Mouse (Mus musculus) liver (tissue): ENCODE data around the gene Ppp1r14d.

ENCODE experiments used
- DNase-seq: peaks from one replicate; pipeline ENCODE4 v3.0.0-alpha.2; 2020; ENCODE audit warnings: mixed read lengths

Ppp1r14d gene

DNA sequence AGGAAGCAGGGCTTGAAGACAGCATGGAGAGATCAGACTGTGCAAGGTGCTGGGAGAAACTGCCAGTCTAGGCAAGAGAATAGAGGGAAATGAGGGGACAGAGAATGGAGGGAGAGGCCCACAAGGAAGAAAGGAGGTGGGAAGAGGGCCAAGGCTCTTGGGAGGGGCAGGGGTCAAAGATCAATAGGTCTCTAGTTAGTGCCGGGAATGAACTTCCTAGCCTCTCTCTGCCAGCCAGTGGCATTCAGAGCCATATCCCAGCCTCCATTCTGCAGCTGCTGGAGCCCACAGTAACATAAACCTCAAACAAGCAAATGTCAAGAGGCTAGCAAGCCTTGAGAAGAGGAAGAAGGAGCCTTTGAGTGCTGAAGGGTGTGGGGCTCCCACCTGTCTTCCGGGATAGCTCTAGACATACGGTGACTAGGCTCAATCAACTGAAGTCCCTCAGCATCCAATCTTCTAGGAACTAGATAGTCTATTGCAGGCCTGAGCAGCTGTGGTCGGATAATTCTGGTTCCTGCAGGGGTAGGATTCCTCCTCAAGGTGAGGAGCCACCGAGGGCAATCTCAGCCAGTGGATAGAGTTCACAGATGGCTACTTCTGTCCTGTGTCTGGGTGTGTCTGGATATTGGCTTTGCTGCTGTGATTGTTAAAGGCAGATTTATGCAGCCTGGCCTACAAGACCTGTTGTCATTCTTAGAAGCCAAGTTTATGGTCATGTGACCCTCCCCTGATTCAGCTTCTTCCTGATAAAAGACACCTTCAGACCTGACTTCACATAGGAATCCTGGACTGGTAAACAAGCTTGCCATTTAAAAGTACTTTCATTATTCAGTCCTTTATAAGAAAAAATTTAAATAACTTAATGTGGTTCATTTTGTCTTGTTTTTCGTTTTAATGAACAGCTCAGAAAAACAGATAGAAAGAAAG, at the start of gene Ppp1r14d:
Ppp1r14d (minus strand) TSS at position 132 of the 930 bp plus-strand sequence.
- DNase-seq = no peak

DNA sequence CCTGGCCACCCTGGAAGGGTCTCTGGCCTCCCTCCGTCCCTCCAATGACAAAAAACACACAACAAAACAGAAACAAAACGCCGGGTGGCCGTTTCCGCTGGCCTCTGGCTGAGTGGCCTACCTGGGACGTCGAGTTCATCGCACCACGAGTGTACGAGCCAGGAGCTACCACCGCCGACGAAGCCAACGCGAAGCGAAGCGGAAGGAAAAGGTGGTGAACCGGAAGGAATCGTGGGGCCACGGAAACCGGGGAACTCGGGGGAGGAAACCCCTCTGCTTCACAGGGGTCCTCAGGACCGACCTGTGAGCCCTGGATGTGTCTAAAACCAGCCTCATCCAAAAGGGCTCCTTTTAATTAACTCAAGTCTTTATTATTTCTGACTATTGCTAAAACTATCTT, 48.1 kb upstream of the Ppp1r14d start:
- DNase-seq = no peak

DNA sequence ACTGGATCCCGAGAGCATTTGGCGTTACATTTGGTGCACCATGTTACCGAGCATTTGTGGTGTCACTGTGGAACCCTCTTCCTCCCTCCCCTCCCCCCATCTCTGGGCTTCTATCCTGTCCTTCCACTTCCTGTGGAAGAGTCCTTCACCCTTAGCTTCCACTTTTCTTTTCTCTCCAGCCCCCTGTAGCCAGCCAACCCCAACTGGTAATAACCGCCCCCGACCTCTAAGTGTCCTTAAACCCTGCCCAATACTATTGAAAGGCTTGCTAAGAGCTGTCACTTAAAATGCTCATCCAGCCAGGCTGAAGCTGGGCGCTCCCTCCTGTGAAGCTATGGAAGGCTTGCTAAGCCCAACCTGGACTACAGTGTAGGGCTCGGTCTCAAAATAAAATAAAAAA, 47.2 kb upstream of the Ppp1r14d start:
- no peak for DNase-seq

DNA sequence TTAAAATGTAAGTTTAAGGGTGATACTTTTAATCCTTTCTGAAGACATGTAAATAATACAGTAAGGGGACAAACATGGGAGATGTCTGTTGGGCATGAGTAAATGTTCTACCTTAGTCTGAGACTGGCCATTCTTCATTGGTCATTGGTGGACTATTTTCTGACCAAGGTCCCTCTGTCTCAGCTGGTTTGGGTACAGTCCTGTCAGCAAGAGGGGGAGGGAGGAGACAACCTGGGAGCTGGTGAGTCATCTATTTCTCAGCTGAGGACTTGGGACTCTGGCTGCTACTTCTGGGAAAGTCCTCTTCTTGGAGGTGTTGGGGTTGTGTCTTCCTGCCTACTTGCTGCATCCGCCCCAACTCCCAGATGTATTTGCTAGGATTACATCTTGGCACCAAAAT, 44.4 kb upstream of the Ppp1r14d start:
- DNase-seq = no peak

DNA sequence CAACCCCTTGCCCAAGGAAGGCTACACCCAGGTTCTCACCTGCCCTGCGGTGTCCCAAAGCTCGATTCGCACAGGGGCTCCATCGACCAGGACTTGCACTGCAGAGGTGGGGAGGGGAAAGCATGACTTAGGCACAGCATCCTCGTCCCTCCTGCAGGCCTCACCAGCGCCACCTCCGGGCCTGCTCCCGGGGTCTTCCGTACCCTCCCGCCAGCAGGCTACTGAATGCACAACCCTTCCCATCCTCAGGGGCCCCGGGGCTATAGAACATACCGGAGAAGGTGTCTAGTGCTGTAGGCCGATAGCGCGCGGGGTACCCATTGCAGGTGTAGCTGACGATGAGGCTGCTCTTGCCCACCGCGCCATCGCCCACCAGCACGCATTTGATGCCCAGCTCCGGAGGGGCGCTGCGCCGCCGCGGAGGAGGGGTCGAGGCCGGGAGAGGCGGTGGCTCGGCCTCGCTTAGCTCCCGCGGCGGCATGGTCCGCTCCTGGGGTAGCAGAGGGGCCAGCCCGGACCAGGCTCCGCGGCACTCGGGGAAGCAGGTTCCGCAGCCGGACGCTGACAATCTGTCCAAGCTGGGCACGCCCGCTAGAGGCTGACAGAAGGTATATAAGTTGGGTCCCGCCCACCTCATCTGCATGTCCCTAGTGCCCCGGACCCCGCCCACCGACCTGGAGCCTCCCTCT, 41.1 kb upstream of the Ppp1r14d start, which contains the start of gene Rhov:
Rhov (minus strand) TSS at position 630 of the 689 bp plus-strand sequence.
- peak; percentile 84 for DNase-seq

- no peak for DNase-seq
These were observed 40.6 kb upstream of the Ppp1r14d start for GRCm38 (mm10) chr2:119270286-119270642.

- no peak for DNase-seq
These were observed 34.1 kb upstream of the Ppp1r14d start for GRCm38 (mm10) chr2:119263813-119264212.

GRCm38 (mm10) chr2:119262978-119263377, 33.3 kb upstream of the Ppp1r14d start:
- DNase-seq = no peak

DNA sequence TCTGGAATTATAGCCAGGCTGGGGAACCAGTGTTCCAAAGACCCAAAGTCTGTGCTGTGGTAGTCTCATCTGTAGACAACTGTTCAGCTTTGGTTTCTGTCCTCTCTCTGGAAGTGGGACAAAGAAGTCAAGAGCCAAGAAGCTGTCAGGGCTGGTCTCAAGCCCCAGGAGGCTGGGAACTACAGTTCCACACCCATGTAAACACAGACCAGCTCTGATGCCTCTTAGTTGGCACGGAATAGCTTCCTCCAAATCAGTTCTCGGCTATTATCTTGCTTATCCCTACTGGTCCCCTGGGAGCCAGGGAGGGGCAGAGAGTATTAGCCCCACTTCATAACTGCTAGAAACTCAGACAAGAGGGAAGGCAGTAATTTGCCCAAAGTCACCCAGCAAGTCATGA, 31.6 kb upstream of the Ppp1r14d start:
- DNase-seq = no peak

DNA sequence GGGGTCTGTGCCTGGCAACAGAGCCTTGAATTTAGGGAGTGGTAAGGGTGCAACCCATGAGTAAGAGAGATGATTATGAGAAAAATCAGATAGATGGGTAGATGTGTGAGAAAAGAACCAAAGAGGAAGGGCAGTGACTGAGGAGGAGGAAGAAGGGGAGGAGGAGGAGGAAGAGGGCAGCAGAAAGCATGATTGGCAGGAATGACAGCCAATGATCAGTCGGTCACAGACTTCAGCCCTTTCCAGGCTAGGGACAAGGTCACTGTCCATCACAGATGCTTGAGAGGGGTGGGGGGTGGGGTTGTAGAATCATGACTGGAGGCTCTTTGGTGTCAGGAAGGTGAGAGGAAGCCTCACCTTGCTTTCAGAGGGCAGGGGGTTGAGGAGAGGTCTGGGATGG, 30.8 kb upstream of the Ppp1r14d start:
- no peak for DNase-seq

DNA sequence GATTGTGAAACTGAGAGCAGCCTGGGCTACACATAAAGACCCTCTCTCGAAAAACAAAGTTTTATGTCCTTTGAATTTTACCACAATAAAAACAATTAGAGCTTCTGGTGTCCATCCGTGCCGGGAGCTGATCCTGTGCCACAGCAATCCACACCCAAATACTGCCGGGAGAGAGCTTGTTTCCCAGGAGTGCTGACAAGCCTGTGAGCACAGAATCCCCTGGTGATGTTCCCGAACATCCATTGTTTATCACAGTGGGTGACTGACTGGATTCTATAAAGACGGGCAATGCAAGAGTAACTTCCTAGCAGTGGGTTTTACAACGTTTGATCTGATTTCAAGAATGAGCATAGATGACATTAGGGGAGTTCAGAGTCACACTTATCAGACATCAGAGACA, 25.3 kb upstream of the Ppp1r14d start:
- no peak for DNase-seq

DNA sequence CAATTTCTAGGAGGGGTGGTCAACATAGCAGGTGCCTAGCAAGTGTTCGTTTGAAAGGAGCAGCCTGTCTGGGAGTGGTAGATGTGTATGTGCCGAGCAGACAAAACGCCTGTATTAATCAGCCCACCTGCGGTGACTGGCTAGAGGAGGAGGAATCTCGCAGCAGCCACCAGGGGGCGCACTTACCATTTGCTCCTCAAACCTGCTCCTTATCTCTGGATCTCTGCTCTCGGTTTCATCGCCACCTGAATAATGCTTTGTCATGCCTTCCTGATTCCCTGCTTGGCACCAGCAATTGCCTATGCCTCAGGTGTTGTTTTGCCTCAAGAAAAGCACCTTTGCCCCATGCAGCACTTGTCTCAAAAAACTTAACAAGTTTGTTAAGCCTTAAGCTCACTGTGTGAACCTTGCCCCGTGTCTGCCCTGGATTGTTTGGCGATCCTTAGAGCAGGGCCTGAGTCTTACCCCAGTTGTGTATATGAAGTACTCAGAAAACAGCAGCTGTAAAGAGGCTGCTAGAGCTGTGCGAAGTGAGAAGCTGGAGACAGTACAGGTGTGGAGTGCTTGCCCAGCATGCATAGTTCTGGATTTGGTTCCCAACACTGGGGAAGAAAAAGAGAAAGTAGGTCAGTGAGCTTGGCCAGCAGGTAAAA, 21.2 kb upstream of the Ppp1r14d start:
- DNase-seq = peak; percentile 90

DNA sequence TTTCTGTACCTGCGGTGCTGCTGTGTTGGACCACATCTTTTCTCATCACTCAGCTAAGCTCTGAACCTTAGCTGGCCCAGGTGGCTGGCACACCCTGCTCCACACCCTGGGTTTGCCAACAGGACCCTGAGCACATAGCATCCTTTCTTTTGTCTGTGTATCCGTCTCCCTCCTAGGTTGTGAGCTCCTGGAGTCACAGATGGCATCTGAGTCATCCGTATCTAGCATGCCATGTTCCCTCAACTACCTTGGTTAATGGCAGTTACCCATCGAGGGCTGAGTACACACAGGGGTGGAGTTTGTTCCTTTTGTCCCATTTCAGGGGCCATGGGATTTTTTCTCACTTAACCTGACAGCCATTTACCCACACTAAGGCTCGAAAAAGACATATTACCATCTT, 20.7 kb upstream of the Ppp1r14d start:
- DNase-seq = no peak

- DNase-seq = no peak
These were observed 19.9 kb upstream of the Ppp1r14d start for GRCm38 (mm10) chr2:119249592-119250061.

DNA sequence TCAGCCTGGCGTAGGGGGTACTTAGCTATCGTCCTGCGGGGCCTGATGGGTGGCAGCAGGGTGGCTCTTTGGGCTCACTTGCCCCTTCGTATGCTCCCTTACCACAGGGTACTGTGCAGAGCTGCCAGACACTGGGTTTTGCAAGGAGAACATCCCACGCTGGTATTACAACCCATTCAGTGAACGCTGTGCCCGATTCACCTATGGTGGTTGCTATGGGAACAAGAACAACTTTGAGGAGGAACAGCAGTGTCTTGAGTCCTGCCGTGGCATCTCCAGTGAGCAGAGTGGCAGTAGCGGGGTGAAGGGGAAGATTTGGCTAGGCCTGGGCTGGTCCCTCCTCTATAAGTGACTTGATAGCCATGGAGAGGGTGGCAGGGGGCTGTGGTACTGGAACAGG, 18.2 kb upstream of the Ppp1r14d start:
- DNase-seq = no peak

DNA sequence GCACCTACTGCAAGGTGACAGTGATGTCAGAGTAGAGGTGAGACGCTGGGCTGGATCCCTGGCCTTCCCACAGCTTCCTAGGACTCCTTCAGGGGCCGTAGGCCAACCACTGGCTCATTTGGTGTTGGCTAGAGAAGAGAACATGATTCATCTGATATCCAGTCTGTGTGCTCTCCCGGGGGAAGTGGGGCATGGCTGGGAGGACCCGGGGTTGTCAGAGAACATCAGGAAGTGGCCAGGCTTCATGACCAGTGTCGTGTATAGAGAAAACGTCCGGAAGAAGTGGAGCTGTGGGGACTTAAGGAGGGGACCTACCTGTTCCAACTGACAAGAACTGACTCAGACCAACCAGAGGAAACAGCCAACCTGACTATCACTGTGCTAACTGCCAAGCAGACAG, 15.5 kb upstream of the Ppp1r14d start:
- DNase-seq = no peak

DNA sequence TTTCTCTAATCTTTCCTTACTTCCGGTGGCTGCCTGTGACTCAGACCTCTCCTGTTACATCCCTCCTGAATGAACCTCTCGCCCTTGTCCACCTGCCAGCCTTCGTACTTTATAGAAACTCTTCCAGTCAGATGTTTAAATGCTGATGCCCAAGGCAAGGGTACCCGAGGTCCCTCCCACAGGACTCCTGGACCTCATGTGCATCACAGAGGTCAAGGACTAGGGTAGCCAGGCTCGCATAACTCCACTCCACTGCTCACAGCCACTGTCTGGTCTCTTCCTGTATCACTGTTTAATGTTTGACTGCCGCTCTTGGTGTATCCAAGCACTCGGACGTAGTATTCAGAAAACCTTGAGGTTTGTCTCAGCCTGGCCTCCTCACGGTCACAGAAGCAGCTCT, 12.8 kb upstream of the Ppp1r14d start:
- DNase-seq = no peak

DNA sequence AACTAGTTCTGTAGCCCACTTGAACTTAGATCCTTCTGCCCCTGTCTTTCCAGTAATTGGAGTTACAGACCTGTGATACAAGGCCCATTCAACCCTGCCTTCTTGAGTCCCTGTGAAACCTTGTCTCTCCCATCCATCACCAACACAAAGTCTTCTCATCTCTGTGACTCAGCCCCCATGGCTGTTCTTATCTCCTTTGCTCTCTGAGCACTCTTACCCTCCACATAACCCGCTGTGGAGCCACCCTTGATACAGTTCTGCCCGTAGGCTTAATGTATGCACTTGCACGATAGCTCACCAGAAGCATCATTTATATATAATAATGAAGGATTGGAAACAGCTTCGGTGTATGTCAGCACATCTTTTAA, 11.1 kb upstream of the Ppp1r14d start:
- no peak for DNase-seq

DNA sequence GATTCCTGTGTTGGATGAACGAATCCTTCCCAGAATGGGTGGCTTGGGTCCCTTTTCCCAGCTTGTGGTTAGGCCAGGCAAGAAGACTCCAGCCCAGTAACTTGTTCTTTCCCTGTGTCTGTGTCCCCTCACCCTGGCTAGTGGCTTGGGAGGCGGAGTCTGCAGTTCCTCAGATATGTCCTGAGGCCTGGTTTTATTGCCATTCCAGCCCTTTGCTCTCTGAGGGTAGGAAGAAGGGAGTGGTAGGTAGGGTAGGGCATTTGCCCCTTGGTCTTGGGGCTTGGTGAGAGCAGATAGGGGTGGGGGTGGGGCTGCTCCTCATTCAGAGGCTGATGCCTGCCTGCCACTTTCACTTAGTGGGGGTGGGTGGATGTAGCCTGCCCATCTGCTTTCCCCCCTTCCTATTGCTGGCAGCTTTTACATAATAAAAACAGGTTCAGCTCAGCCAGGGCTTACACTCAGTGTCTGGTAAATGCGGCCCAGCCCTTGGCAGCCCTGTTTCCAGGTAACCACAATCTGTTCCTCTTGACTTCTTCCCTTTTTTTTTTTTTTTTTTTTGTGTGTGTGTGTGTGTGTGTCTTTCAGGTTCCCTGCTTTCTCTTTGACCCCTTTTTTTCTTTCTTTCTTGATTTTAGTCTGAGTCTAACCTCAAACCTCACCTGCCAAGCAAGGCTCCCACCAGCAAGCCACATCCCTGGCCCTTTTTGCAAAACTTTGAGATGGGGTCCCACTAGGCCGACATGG, 10.5 kb upstream of the Ppp1r14d start:
- no peak for DNase-seq

- DNase-seq = no peak
These were observed 9.0 kb upstream of the Ppp1r14d start for GRCm38 (mm10) chr2:119238671-119239070.

- no peak for DNase-seq
These were observed 8.1 kb upstream of the Ppp1r14d start for GRCm38 (mm10) chr2:119237871-119238220.

DNA sequence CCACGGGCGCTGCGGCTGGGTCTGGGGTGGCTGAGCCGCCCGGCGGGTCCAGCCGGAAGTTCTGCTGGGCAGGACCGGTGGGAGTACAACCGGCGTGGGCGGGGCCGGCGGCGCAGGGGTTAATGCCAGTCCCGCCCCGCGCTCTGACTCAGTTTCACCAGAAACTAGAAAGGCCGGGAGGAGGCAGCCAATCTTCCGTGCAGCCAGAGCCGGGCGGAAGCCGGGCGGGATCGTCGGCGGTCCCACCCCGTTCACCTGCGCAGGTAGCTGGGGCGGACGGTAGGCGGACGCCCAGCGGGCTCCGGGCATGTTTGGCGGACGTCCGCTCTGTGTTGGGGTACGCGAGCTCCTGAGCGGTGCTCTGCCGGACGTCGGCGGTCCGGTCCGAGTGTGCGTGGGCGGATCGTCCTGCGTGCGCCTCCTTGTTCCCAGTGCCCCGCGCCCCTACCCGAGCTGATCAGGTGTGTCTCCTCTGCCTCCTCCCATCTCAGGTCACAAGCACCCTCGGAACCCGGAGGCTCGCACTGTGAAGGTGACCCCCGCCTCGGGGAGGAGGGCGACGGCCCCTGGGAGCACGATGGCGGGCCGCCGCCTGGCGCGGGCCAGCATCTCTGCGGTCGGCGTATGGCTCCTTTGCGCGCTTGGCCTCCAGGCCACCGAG, 7.6 kb upstream of the Ppp1r14d start, which contains the start of gene Spint1:
Spint1 (plus strand) TSS at position 153 of the 661 bp plus-strand sequence.
- no peak for DNase-seq
